11 mouse cellular contexts compared by ENCODE assay signal in genomic region chr19:44161515-44161914, GRCm38 (mm10). TPM values are rescaled to one million over a fixed set of nuclear protein-coding genes. Genes with fewer than 3 reads are reported as not detected.
A peak's percentile ranks its signal among the peaks of the same experiment; 100 is the strongest.
DNase-seq lines count a peak whose midpoint lies in the region; ATAC-seq and TF ChIP-seq lines count a peak whose summit lies in the region.
"Had no signal": no experiment of that assay in that cellular context is flagged by ENCODE, and none has a peak within 500 bp of the region (broad histone marks: within the 10 kb centered on the region; RNA-seq: fewer than 3 reads in every experiment).

No protein-coding gene starts in this region.

- intact Hi-C loops in gastrocnemius, postnatal 14 days (cut with DNase I; ENCODE audit: low total_unique reads) = no loop called here
- intact Hi-C loops in gastrocnemius, postnatal 36 days (cut with DNase I) = no loop called here

- no peak overlapping the region for H3K4me3 ChIP-seq in kidney, postnatal 0 days (replicated peaks; ENCODE audit: low read depth, low read length)
- H3K4me3 ChIP-seq in E14TG2a.4 (replicated peaks; ENCODE audit: low read length) = no peak overlapping the region
- H3K4me3 ChIP-seq: forebrain, embryonic 10.5 days; neural tube, embryonic 12.5 days had no signal

- H3K27ac ChIP-seq in kidney, postnatal 0 days = no peak overlapping the region
- H3K27ac ChIP-seq: forebrain, embryonic 10.5 days; neural tube, embryonic 12.5 days had no signal

- H3K9me3 ChIP-seq in kidney, postnatal 0 days (replicated peaks; ENCODE audit: low read length) = no peaks in the 10 kb centered on the region
- H3K9me3 ChIP-seq in E14TG2a.4 (ENCODE audit: low read length) = no peaks in the 10 kb centered on the region
- H3K9me3 ChIP-seq: forebrain, embryonic 10.5 days; neural tube, embryonic 12.5 days had no signal

- no peak for ATAC-seq in kidney, postnatal 0 days (replicated peaks; ENCODE audit: low FRiP score, low read depth)
- ATAC-seq in megakaryocyte, adult 5-6 weeks (ENCODE audit: poor library complexity, severe bottlenecking) = peak; percentile 60; the same call in 1 of the 2 replicates

- H3K4me2 ChIP-seq in kidney, postnatal 0 days (ENCODE audit: low read length) = no peak overlapping the region
- H3K4me2 ChIP-seq: neural tube, embryonic 12.5 days had no signal

- no peaks in the 10 kb centered on the region for H3K36me3 ChIP-seq in kidney, postnatal 0 days (ENCODE audit: insufficient read depth, low read length)
- no peaks in the 10 kb centered on the region for H3K36me3 ChIP-seq in E14TG2a.4 (ENCODE audit: insufficient read depth, low read length)
- H3K36me3 ChIP-seq: forebrain, embryonic 10.5 days; neural tube, embryonic 12.5 days had no signal

- WGBS in kidney, postnatal 0 days = 13% methylated on average over 3 of the region's 3 CpGs

- H3K4me1 ChIP-seq in kidney, postnatal 0 days (replicated peaks; ENCODE audit: insufficient read depth, low read length) = no peaks in the 10 kb centered on the region
- peaks cover 6% of the 10 kb centered on the region; the same call in 1 of the 2 replicates for H3K4me1 ChIP-seq in E14TG2a.4 (replicated peaks; ENCODE audit: low read depth, low read length)
- H3K4me1 ChIP-seq: forebrain, embryonic 10.5 days; neural tube, embryonic 12.5 days had no signal

- H3K9ac ChIP-seq in kidney, postnatal 0 days (ENCODE audit: low read depth, low read length) = no peak overlapping the region
- H3K9ac ChIP-seq: neural tube, embryonic 12.5 days had no signal

- TF ChIP-seq CTCF in kidney, postnatal 0 days (IDR thresholded peaks at IDR 0.05; ENCODE audit: low read depth) = peak; percentile 75
- peak; percentile 68 for TF ChIP-seq CTCF in E14TG2a.4 (conservative IDR thresholded peaks at IDR 0.05; ENCODE audit: low read length)

- H3K27me3 ChIP-seq in kidney, postnatal 0 days (ENCODE audit: insufficient read depth, low read length) = 0 out of 2 replicates have a peak, but pooled peaks cover 3% of the 10 kb centered on the region
- H3K27me3 ChIP-seq in E14TG2a.4 (ENCODE audit: insufficient read depth, low read length) = peaks cover 3% of the 10 kb centered on the region
- H3K27me3 ChIP-seq: neural tube, embryonic 12.5 days had no signal

- DNase-seq in kidney, postnatal 0 days (ENCODE audit: low spot score) = peak; percentile 71
- DNase-seq in kidney, adult 9 months = no peak
- DNase-seq in Muller cell, postnatal 12 days (ENCODE audit: inconsistent ontology term) = peak; percentile 16
- no peak for DNase-seq in gastrocnemius, postnatal 14 days
- no peak for DNase-seq in gastrocnemius, postnatal 36 days

RNA-seq across cellular contexts. Expression of gene Bloc1s2, which starts 15.3 kb away (rescaled TPM):
- 89.6 and 93.1 TPM in 2 replicates for polyA plus RNA-seq in kidney, postnatal 0 days (2015; fragmentation: Nextera tagmentation; extraction: Ambion mirVana)
- 145 and 151 TPM in 2 replicates for total RNA-seq in megakaryocyte, adult 5-6 weeks (2015)
- total RNA-seq in megakaryocyte, adult 5-6 weeks (2017) = 55.1 and 81.9 TPM in 2 replicates
- 10 to 100 TPM; 13.4 to 13.9 TPM for total RNA-seq in gastrocnemius, postnatal 14 days (2021)
- total RNA-seq in gastrocnemius, postnatal 36 days (2021) = 10 to 100 TPM; 11.5 to 12.3 TPM

RNA-seq across cellular contexts. Expression of gene Cwf19l1, which starts 25.8 kb away (rescaled TPM):
- polyA plus RNA-seq in kidney, postnatal 0 days (2015; fragmentation: Nextera tagmentation; extraction: Ambion mirVana) = 23.7 and 24.1 TPM in 2 replicates
- 16.8 and 17.0 TPM in 2 replicates for total RNA-seq in megakaryocyte, adult 5-6 weeks (2015)
- 19.0 and 30.9 TPM in 2 replicates for total RNA-seq in megakaryocyte, adult 5-6 weeks (2017)
- total RNA-seq in gastrocnemius, postnatal 14 days (2021) = 1 to 10 TPM; 6.4 to 6.6 TPM
- 1 to 10 TPM; 5.6 to 5.9 TPM for total RNA-seq in gastrocnemius, postnatal 36 days (2021)

RNA-seq across cellular contexts. Expression of gene Pkd2l1, which starts 30.7 kb away (rescaled TPM):
- polyA plus RNA-seq in kidney, postnatal 0 days (2015; fragmentation: Nextera tagmentation; extraction: Ambion mirVana) = 0.08 TPM in 1 of 2 replicates, not detected in the other
- total RNA-seq in megakaryocyte, adult 5-6 weeks (2015) = not detected in 2 replicates
- total RNA-seq in megakaryocyte, adult 5-6 weeks (2017) = not detected in 2 replicates
- total RNA-seq in gastrocnemius, postnatal 14 days (2021) = not detected
- total RNA-seq in gastrocnemius, postnatal 36 days (2021) = not detected
- polyA plus RNA-seq: liver, embryonic 16.5 days; stomach, embryonic 14.5 days had no signal

RNA-seq across cellular contexts. Expression of gene Scd3, which starts 41.6 kb away (rescaled TPM):
- polyA plus RNA-seq in kidney, postnatal 0 days (2015; fragmentation: Nextera tagmentation; extraction: Ambion mirVana) = 0.28 and 0.66 TPM in 2 replicates
- total RNA-seq in megakaryocyte, adult 5-6 weeks (2015) = not detected in 2 replicates
- 0.04 TPM in 1 of 2 replicates, not detected in the other for total RNA-seq in megakaryocyte, adult 5-6 weeks (2017)
- total RNA-seq in gastrocnemius, postnatal 14 days (2021) = not detected
- total RNA-seq in gastrocnemius, postnatal 36 days (2021) = not detected
- polyA plus RNA-seq: liver, embryonic 16.5 days had no signal

RNA-seq across cellular contexts. Expression of gene Chuk, which starts 54.2 kb away (rescaled TPM):
- 43.3 and 47.5 TPM in 2 replicates for polyA plus RNA-seq in kidney, postnatal 0 days (2015; fragmentation: Nextera tagmentation; extraction: Ambion mirVana)
- total RNA-seq in megakaryocyte, adult 5-6 weeks (2015) = 48.1 and 59.7 TPM in 2 replicates
- 70.6 and 82.9 TPM in 2 replicates for total RNA-seq in megakaryocyte, adult 5-6 weeks (2017)
- total RNA-seq in gastrocnemius, postnatal 14 days (2021) = 10 to 100 TPM; 13.6 to 16.0 TPM
- total RNA-seq in gastrocnemius, postnatal 36 days (2021) = 10 to 100 TPM; 13.7 to 17.8 TPM

Comparison
In these comparisons a context has a peak if more than half of its experiments do, and no peak if none do; other contexts are left out.
1. DNase-seq: peak in kidney, postnatal 0 days (single experiment) and Muller cell, postnatal 12 days (single experiment); none in kidney, adult 9 months (single experiment), gastrocnemius, postnatal 14 days (single experiment) and gastrocnemius, postnatal 36 days (0 of 2).